Mouse (Mus musculus): ENCODE measurements around the gene Galc. TPM values are rescaled to one million over a fixed set of nuclear protein-coding genes. Genes with fewer than 3 reads are reported as not detected.
"Not testable (repeated sequence)": the region's sequence is repeated elsewhere in the genome, so short reads cannot be mapped to it uniquely, and the experiment has no call there.

Galc gene
- polyA plus RNA-seq, 1 experiment from 2014 or later, result 4.7 TPM

GRCm38 (mm10) chr12:98250327-98250726 lies 8.9 kb downstream of the Galc start:
- Histone ChIP-seq H3K27me3 (no peaks in the 10 kb centered on the region), H3K4me1 (replicated peaks) (no peaks in the 10 kb centered on the region), H3K27ac (no peak overlapping the region), H3K4me3 (no peak overlapping the region), H3K36me3 (no peaks in the 10 kb centered on the region; the same call in 1 of the 2 replicates), H3K4me2 (no peak overlapping the region), H3K9me3 (replicated peaks) (no peaks in the 10 kb centered on the region), H3K9ac (no peak overlapping the region)
- ATAC-seq (replicated peaks; ENCODE audit: insufficient number of reproducible peaks, insufficient read depth, low FRiP score, low read depth), result no peak
- WGBS, result 86% methylated on average over 8 of the region's 8 CpGs

- Histone ChIP-seq H3K4me2 (no peak overlapping the region), H3K9ac (no peak overlapping the region), H3K27me3 (no peaks in the 10 kb centered on the region), H3K4me1 (replicated peaks) (no peaks in the 10 kb centered on the region), H3K4me3 (no peak overlapping the region), H3K9me3 (replicated peaks) (no peaks in the 10 kb centered on the region), H3K27ac (no peak overlapping the region), H3K36me3 (no peaks in the 10 kb centered on the region; the same call in 1 of the 2 replicates)
- no peak for ATAC-seq (replicated peaks; ENCODE audit: insufficient number of reproducible peaks, insufficient read depth, low FRiP score, low read depth)
- WGBS, result 69% methylated on average over 3 of the region's 3 CpGs
These were observed 9.6 kb downstream of the Galc start for GRCm38 (mm10) chr12:98249671-98250070.

- Histone ChIP-seq H3K9me3 (replicated peaks) (no peaks in the 10 kb centered on the region), H3K4me2 (no peak overlapping the region), H3K27me3 (no peaks in the 10 kb centered on the region), H3K4me3 (no peak overlapping the region), H3K36me3 (no peaks in the 10 kb centered on the region; the same call in 1 of the 2 replicates), H3K27ac (no peak overlapping the region), H3K4me1 (replicated peaks) (no peaks in the 10 kb centered on the region), H3K9ac (no peak overlapping the region)
- no peak for ATAC-seq (replicated peaks; ENCODE audit: insufficient number of reproducible peaks, insufficient read depth, low FRiP score, low read depth)
- WGBS, result 40% methylated on average over 4 of the region's 4 CpGs
These were observed 12.4 kb downstream of the Galc start for GRCm38 (mm10) chr12:98246835-98247234.

GRCm38 (mm10) chr12:98244865-98245264 lies 14.4 kb downstream of the Galc start:
- ATAC-seq (replicated peaks; ENCODE audit: insufficient number of reproducible peaks, insufficient read depth, low FRiP score, low read depth), result no peak
- Histone ChIP-seq H3K9me3 (replicated peaks) (no peaks in the 10 kb centered on the region), H3K4me1 (replicated peaks) (no peaks in the 10 kb centered on the region), H3K4me3 (no peak overlapping the region), H3K4me2 (no peak overlapping the region), H3K9ac (no peak overlapping the region), H3K27me3 (no peaks in the 10 kb centered on the region), H3K36me3 (no peaks in the 10 kb centered on the region), H3K27ac (no peak overlapping the region)
- WGBS, result 90% methylated on average over 5 of the region's 5 CpGs

- no peak for ATAC-seq (replicated peaks; ENCODE audit: insufficient number of reproducible peaks, insufficient read depth, low FRiP score, low read depth)
- WGBS, result 76% methylated on average over 4 of the region's 4 CpGs
- no peak overlapping the region for H3K27ac ChIP-seq
- no peaks in the 10 kb centered on the region for H3K27me3 ChIP-seq
- H3K9me3 ChIP-seq (replicated peaks), result no peaks in the 10 kb centered on the region
- no peak overlapping the region for H3K4me3 ChIP-seq
- no peaks in the 10 kb centered on the region for H3K36me3 ChIP-seq
- H3K4me1 ChIP-seq (replicated peaks), result no peaks in the 10 kb centered on the region
- H3K4me2 ChIP-seq, result no peak overlapping the region
- no peak overlapping the region for H3K9ac ChIP-seq
These were observed 15.1 kb downstream of the Galc start for GRCm38 (mm10) chr12:98244161-98244560.

GRCm38 (mm10) chr12:98238478-98238877 lies 20.8 kb downstream of the Galc start:
- H3K27me3 ChIP-seq; H3K36me3 ChIP-seq; H3K27ac ChIP-seq; H3K4me3 ChIP-seq; H3K4me1 ChIP-seq (replicated peaks); ATAC-seq (replicated peaks; ENCODE audit: insufficient number of reproducible peaks, insufficient read depth, low FRiP score, low read depth); H3K4me2 ChIP-seq; H3K9me3 ChIP-seq (replicated peaks); H3K9ac ChIP-seq: not testable (repeated sequence)
- WGBS, result 79% methylated on average over 6 of the region's 6 CpGs

GRCm38 (mm10) chr12:98227037-98227436 lies 32.2 kb downstream of the Galc start:
- Histone ChIP-seq H3K36me3 (peaks cover 11% of the 10 kb centered on the region), H3K9ac (no peak overlapping the region), H3K27ac (no peak overlapping the region), H3K27me3 (no peaks in the 10 kb centered on the region), H3K4me3 (no peak overlapping the region), H3K4me1 (replicated peaks) (no peaks in the 10 kb centered on the region), H3K9me3 (replicated peaks) (no peaks in the 10 kb centered on the region), H3K4me2 (no peak overlapping the region)
- no peak for ATAC-seq (replicated peaks; ENCODE audit: insufficient number of reproducible peaks, insufficient read depth, low FRiP score, low read depth)
- 82% methylated on average over 2 of the region's 2 CpGs for WGBS

GRCm38 (mm10) chr12:98223286-98223685 lies 36.0 kb downstream of the Galc start:
- H3K4me1 ChIP-seq (replicated peaks), result no peaks in the 10 kb centered on the region
- ATAC-seq (replicated peaks; ENCODE audit: insufficient number of reproducible peaks, insufficient read depth, low FRiP score, low read depth), result no peak
- H3K4me3 ChIP-seq, result no peak overlapping the region
- H3K36me3 ChIP-seq, result peaks cover 11% of the 10 kb centered on the region
- no peak overlapping the region for H3K9ac ChIP-seq
- no peaks in the 10 kb centered on the region for H3K9me3 ChIP-seq (replicated peaks)
- H3K27ac ChIP-seq, result no peak overlapping the region
- no peaks in the 10 kb centered on the region for H3K27me3 ChIP-seq
- 81% methylated on average over 5 of the region's 5 CpGs for WGBS
- no peak overlapping the region for H3K4me2 ChIP-seq

GRCm38 (mm10) chr12:98216432-98216831 lies 42.8 kb downstream of the Galc start:
- Histone ChIP-seq H3K27me3 (no peaks in the 10 kb centered on the region), H3K36me3 (no peaks in the 10 kb centered on the region), H3K9ac (no peak overlapping the region), H3K9me3 (replicated peaks) (no peaks in the 10 kb centered on the region), H3K4me1 (replicated peaks) (peaks cover 12% of the 10 kb centered on the region), H3K27ac (no peak overlapping the region), H3K4me3 (no peak overlapping the region), H3K4me2 (no peak overlapping the region; the same call in 1 of the 2 replicates)
- no peak for ATAC-seq (replicated peaks; ENCODE audit: insufficient number of reproducible peaks, insufficient read depth, low FRiP score, low read depth)
- WGBS, result 60% methylated on average over 11 of the region's 11 CpGs

- peak overlapping the region; percentile 26; the same call in 1 of the 2 replicates for H3K27ac ChIP-seq
- 12% methylated on average over 6 of the region's 6 CpGs for WGBS
- peak; percentile 50; the same call in 1 of the 2 replicates for ATAC-seq (replicated peaks; ENCODE audit: insufficient number of reproducible peaks, insufficient read depth, low FRiP score, low read depth)
- H3K4me2 ChIP-seq, result peak overlapping the region; percentile 12; the same call in 1 of the 2 replicates
- H3K4me1 ChIP-seq (replicated peaks), result peaks cover 12% of the 10 kb centered on the region
- H3K4me3 ChIP-seq, result no peak overlapping the region
- H3K36me3 ChIP-seq, result no peaks in the 10 kb centered on the region
- no peaks in the 10 kb centered on the region for H3K9me3 ChIP-seq (replicated peaks)
- H3K9ac ChIP-seq, result no peak overlapping the region
- H3K27me3 ChIP-seq, result no peaks in the 10 kb centered on the region
These were observed 43.7 kb downstream of the Galc start for GRCm38 (mm10) chr12:98215512-98215911.

- Histone ChIP-seq H3K4me3 (no peak overlapping the region), H3K4me2 (no peak overlapping the region), H3K9me3 (replicated peaks) (no peaks in the 10 kb centered on the region), H3K27me3 (no peaks in the 10 kb centered on the region), H3K9ac (no peak overlapping the region), H3K4me1 (replicated peaks) (peaks cover 12% of the 10 kb centered on the region), H3K27ac (no peak overlapping the region), H3K36me3 (no peaks in the 10 kb centered on the region)
- WGBS, result 51% methylated on average over 14 of the region's 14 CpGs
- no peak for ATAC-seq (replicated peaks; ENCODE audit: insufficient number of reproducible peaks, insufficient read depth, low FRiP score, low read depth)
These were observed 45.1 kb downstream of the Galc start for GRCm38 (mm10) chr12:98214191-98214590.

- ATAC-seq (replicated peaks; ENCODE audit: insufficient number of reproducible peaks, insufficient read depth, low FRiP score, low read depth), result no peak
- H3K9me3 ChIP-seq (replicated peaks), result no peaks in the 10 kb centered on the region
- H3K4me2 ChIP-seq, result no peak overlapping the region
- H3K4me3 ChIP-seq, result no peak overlapping the region
- H3K4me1 ChIP-seq (replicated peaks), result peaks cover 12% of the 10 kb centered on the region
- 86% methylated on average over 7 of the region's 7 CpGs for WGBS
- H3K27me3 ChIP-seq, result no peaks in the 10 kb centered on the region
- no peak overlapping the region for H3K9ac ChIP-seq
- H3K27ac ChIP-seq, result no peak overlapping the region
- no peaks in the 10 kb centered on the region for H3K36me3 ChIP-seq
These were observed 45.5 kb downstream of the Galc start for GRCm38 (mm10) chr12:98213791-98214190.
